Mouse (Mus musculus) heart, adult 9 months (tissue): ENCODE measurements at regions not wholly inside any gene's neighbourhood (a gene's known extent, or its start where the extent isn't known, plus 50 kb on each side); places are given as distances from the start of the nearest gene placed in this dataset.
A peak's percentile ranks its signal among the peaks of the same experiment; 100 is the strongest.

ENCODE experiments used
- DNase-seq, 2 experiments: peaks; one replicate each; pipeline ENCODE4 v3.0.0; 2022; ENCODE audit warnings: low spot score in 2 of 2

GRCm38 (mm10) chr6:140300470-140301145 lies 123.2 kb upstream of the Plekha5 start:
- peak; percentile 48 to 65 for DNase-seq

GRCm38 (mm10) chr6:140299653-140300052 lies 124.2 kb upstream of the Plekha5 start:
- DNase-seq = peak in 1 of 2 experiments; percentile 7

- peak; percentile 6 to 9 for DNase-seq
These were observed 125.8 kb upstream of the Plekha5 start for GRCm38 (mm10) chr6:140297969-140298554.

- DNase-seq = no peak
These were observed 126.3 kb upstream of the Plekha5 start for GRCm38 (mm10) chr6:140297561-140297960.

- DNase-seq = no peak
These were observed 133.7 kb upstream of the Plekha5 start for GRCm38 (mm10) chr6:140290109-140290508.

GRCm38 (mm10) chr6:140288799-140289198 lies 135.1 kb upstream of the Plekha5 start:
- DNase-seq = no peak

- peak; percentile 3 to 8 for DNase-seq
These were observed 141.6 kb upstream of the Plekha5 start for GRCm38 (mm10) chr6:140282285-140282577.

GRCm38 (mm10) chr6:140281488-140282284 lies 142.2 kb upstream of the Plekha5 start:
- DNase-seq = peak in 1 of 2 experiments; percentile 3

- DNase-seq = no peak
These were observed 142.9 kb upstream of the Plekha5 start for GRCm38 (mm10) chr6:140280817-140281475.

- DNase-seq = no peak
These were observed 144.0 kb upstream of the Plekha5 start for GRCm38 (mm10) chr6:140279736-140280370.

- no peak for DNase-seq
These were observed 145.1 kb upstream of the Plekha5 start for GRCm38 (mm10) chr6:140278750-140279149.

GRCm38 (mm10) chr6:140270592-140270991 lies 153.3 kb upstream of the Plekha5 start:
- no peak for DNase-seq

- DNase-seq = no peak
These were observed 155.4 kb upstream of the Plekha5 start for GRCm38 (mm10) chr6:140268315-140269070.

GRCm38 (mm10) chr6:140263920-140264319 lies 159.9 kb upstream of the Plekha5 start:
- no peak for DNase-seq

- no peak for DNase-seq
These were observed 162.0 kb upstream of the Plekha5 start for GRCm38 (mm10) chr6:140261813-140262212.

- no peak for DNase-seq
These were observed 165.1 kb upstream of the Plekha5 start for GRCm38 (mm10) chr6:140258761-140259160.

- DNase-seq = no peak
These were observed 165.8 kb upstream of the Plekha5 start for GRCm38 (mm10) chr6:140258101-140258500.

- DNase-seq = no peak
These were observed 172.3 kb upstream of the Plekha5 start for GRCm38 (mm10) chr6:140251527-140251926.

GRCm38 (mm10) chr6:140243411-140244151 lies 180.3 kb upstream of the Plekha5 start:
- no peak for DNase-seq

- no peak for DNase-seq
These were observed 184.5 kb upstream of the Plekha5 start for GRCm38 (mm10) chr6:140239356-140239755.
